8 mouse cellular contexts compared by ENCODE assay signal in genomic region chr8:11727651-11728481, GRCm38 (mm10). TPM values are rescaled to one million over a fixed set of nuclear protein-coding genes. Genes with fewer than 3 reads are reported as not detected.
DNase-seq lines count a peak whose midpoint lies in the region; ATAC-seq and TF ChIP-seq lines count a peak whose summit lies in the region.

Arhgef7 (plus strand) TSS chr8:11727721.

- DNase-seq in limb, embryonic 14.5 days (ENCODE audit: low spot score) = peak; percentile 62
- peak; percentile 94 for DNase-seq in midbrain, postnatal 0 days (ENCODE audit: low spot score)
- DNase-seq in T-cell, adult 2 months (ENCODE audit: low spot score) = no peak

- H3K9me3 ChIP-seq in ES-Bruce4 (replicated peaks; ENCODE audit: control insufficient read depth, insufficient read depth, low read length, poor library complexity, severe bottlenecking) = no peaks in the 10 kb centered on the region
- no peaks in the 10 kb centered on the region for H3K9me3 ChIP-seq in heart, embryonic 12.5 days (replicated peaks)
- H3K9me3 ChIP-seq in kidney, embryonic 16.5 days (ENCODE audit: low read length) = no peaks in the 10 kb centered on the region
- H3K9me3 ChIP-seq in limb, embryonic 14.5 days (ENCODE audit: control insufficient read depth, low read length) = no peaks in the 10 kb centered on the region
- no peaks in the 10 kb centered on the region for H3K9me3 ChIP-seq in midbrain, postnatal 0 days (ENCODE audit: low read length)

- H3K4me1 ChIP-seq in ES-Bruce4 (ENCODE audit: control insufficient read depth, insufficient read depth, low read length) = no peaks in the 10 kb centered on the region
- no peaks in the 10 kb centered on the region for H3K4me1 ChIP-seq in bone marrow macrophage, adult 2 months (ENCODE audit: control insufficient read depth, insufficient read depth, low read length)
- H3K4me1 ChIP-seq in heart, embryonic 12.5 days (replicated peaks) = peaks cover 39% of the 10 kb centered on the region
- H3K4me1 ChIP-seq in kidney, embryonic 16.5 days (ENCODE audit: insufficient read depth, low read length) = peaks cover 9% of the 10 kb centered on the region; the same call in 1 of the 2 replicates
- H3K4me1 ChIP-seq in limb, embryonic 14.5 days (ENCODE audit: control insufficient read depth, insufficient read depth, low read length) = peaks cover 22% of the 10 kb centered on the region
- peaks cover 10% of the 10 kb centered on the region for H3K4me1 ChIP-seq in midbrain, postnatal 0 days (ENCODE audit: insufficient read depth, low read length)

- no peak within 1 kb of the TSS for H3K27ac ChIP-seq in ES-Bruce4 (ENCODE audit: insufficient read depth, low read length)
- no peak within 1 kb of the TSS for H3K27ac ChIP-seq in bone marrow macrophage, adult 2 months (ENCODE audit: insufficient read depth, low read depth, low read length)
- H3K27ac ChIP-seq in heart, embryonic 12.5 days (ENCODE audit: poor library complexity, severe bottlenecking) = peak within 1 kb of the TSS; percentile 88
- H3K27ac ChIP-seq in kidney, embryonic 16.5 days (ENCODE audit: low read length) = no peak within 1 kb of the TSS
- H3K27ac ChIP-seq in limb, embryonic 14.5 days (replicated peaks; ENCODE audit: low read depth, low read length) = peak within 1 kb of the TSS; percentile 76
- H3K27ac ChIP-seq in midbrain, postnatal 0 days (ENCODE audit: low read depth, low read length) = peak within 1 kb of the TSS; percentile 98

- no peak for TF ChIP-seq EP300 in ES-Bruce4 (IDR thresholded peaks at IDR 0.05; ENCODE audit: insufficient read depth, low read depth, low read length)

- no peak for TF ChIP-seq POLR2A in ES-Bruce4 (IDR thresholded peaks at IDR 0.05; ENCODE audit: insufficient read depth, low read length)
- no peak for TF ChIP-seq POLR2A in bone marrow macrophage, adult 2 months (IDR thresholded peaks at IDR 0.05; ENCODE audit: borderline replicate concordance, low read depth, low read length)
- peak; percentile 36; the same call in 1 of the 2 replicates for TF ChIP-seq POLR2A in limb, embryonic 14.5 days (IDR thresholded peaks at IDR 0.05; ENCODE audit: borderline replicate concordance, extremely low read depth, insufficient read depth, insufficient read length)

- peak within 1 kb of the TSS; percentile 94 for H3K9ac ChIP-seq in ES-Bruce4 (ENCODE audit: low read depth, poor library complexity, severe bottlenecking)
- peak within 1 kb of the TSS; percentile 85 for H3K9ac ChIP-seq in heart, embryonic 12.5 days
- peak within 1 kb of the TSS; percentile 63 for H3K9ac ChIP-seq in kidney, embryonic 16.5 days (replicated peaks; ENCODE audit: low read length)
- H3K9ac ChIP-seq in limb, embryonic 14.5 days (ENCODE audit: low read depth, low read length, severe bottlenecking) = peak within 1 kb of the TSS; percentile 77
- peak within 1 kb of the TSS; percentile 94 for H3K9ac ChIP-seq in midbrain, postnatal 0 days (replicated peaks; ENCODE audit: low read length, poor library complexity, severe bottlenecking)

- peaks cover 5% of the 10 kb centered on the region; the same call in 1 of the 2 replicates for H3K27me3 ChIP-seq in ES-Bruce4 (ENCODE audit: control insufficient read depth, insufficient read depth, low read length, poor library complexity, severe bottlenecking)
- H3K27me3 ChIP-seq in heart, embryonic 12.5 days (replicated peaks) = peaks cover 39% of the 10 kb centered on the region
- H3K27me3 ChIP-seq in kidney, embryonic 16.5 days (ENCODE audit: insufficient read depth, low read length) = peaks cover 64% of the 10 kb centered on the region
- H3K27me3 ChIP-seq in limb, embryonic 14.5 days (ENCODE audit: control insufficient read depth, insufficient read depth, low read length) = peaks cover 20% of the 10 kb centered on the region; the same call in 1 of the 2 replicates
- no peaks in the 10 kb centered on the region for H3K27me3 ChIP-seq in midbrain, postnatal 0 days (ENCODE audit: insufficient read depth, low read length)

- ATAC-seq in erythroid progenitor cell, adult 5-6 weeks (replicated peaks; ENCODE audit: low FRiP score, poor library complexity, severe bottlenecking) = no peak
- peak; percentile 70 for ATAC-seq in heart, embryonic 12.5 days (ENCODE audit: insufficient number of reproducible peaks, low FRiP score)
- peak; percentile 67 for ATAC-seq in kidney, embryonic 16.5 days (ENCODE audit: low FRiP score, low TSS enrichment)
- ATAC-seq in limb, embryonic 14.5 days (ENCODE audit: low FRiP score, low read depth) = peak; percentile 77
- ATAC-seq in midbrain, postnatal 0 days (ENCODE audit: low FRiP score) = peak; percentile 89

- no peaks in the 10 kb centered on the region for H3K36me3 ChIP-seq in ES-Bruce4 (ENCODE audit: control insufficient read depth, insufficient read depth, low read length, poor library complexity, severe bottlenecking)
- 0 out of 2 replicates have a peak, but pooled peaks cover 3% of the 10 kb centered on the region for H3K36me3 ChIP-seq in heart, embryonic 12.5 days
- no peaks in the 10 kb centered on the region for H3K36me3 ChIP-seq in kidney, embryonic 16.5 days (ENCODE audit: insufficient read depth, low read length)
- H3K36me3 ChIP-seq in limb, embryonic 14.5 days (ENCODE audit: control insufficient read depth, insufficient read depth, low read length) = no peaks in the 10 kb centered on the region
- no peaks in the 10 kb centered on the region for H3K36me3 ChIP-seq in midbrain, postnatal 0 days (ENCODE audit: insufficient read depth, low read length)

- under 1% methylated on average over 124 of the region's 127 CpGs for WGBS in heart, embryonic 12.5 days
- under 1% methylated on average over 106 of the region's 127 CpGs for WGBS in kidney, embryonic 16.5 days
- 4% methylated on average over 35 of the region's 127 CpGs for WGBS in limb, embryonic 14.5 days
- under 1% methylated on average over 96 of the region's 127 CpGs for WGBS in midbrain, postnatal 0 days

- peak within 1 kb of the TSS; percentile 83 for H3K4me2 ChIP-seq in heart, embryonic 12.5 days
- H3K4me2 ChIP-seq in kidney, embryonic 16.5 days (replicated peaks; ENCODE audit: low read depth, low read length) = peak within 1 kb of the TSS; percentile 97
- peak within 1 kb of the TSS; percentile 81 for H3K4me2 ChIP-seq in limb, embryonic 14.5 days (replicated peaks; ENCODE audit: low read depth, low read length, severe bottlenecking)
- H3K4me2 ChIP-seq in midbrain, postnatal 0 days (ENCODE audit: low read depth, low read length, poor library complexity, severe bottlenecking) = peak within 1 kb of the TSS; percentile 54

- no peak for TF ChIP-seq CTCF in ES-Bruce4 (IDR thresholded peaks at IDR 0.05; ENCODE audit: low read depth, low read length)
- no peak for TF ChIP-seq CTCF in bone marrow macrophage, adult 2 months (IDR thresholded peaks at IDR 0.05; ENCODE audit: low read depth, low read length)
- TF ChIP-seq CTCF in midbrain, postnatal 0 days (IDR thresholded peaks at IDR 0.05) = no peak

- H3K4me3 ChIP-seq in ES-Bruce4 (ENCODE audit: low read depth, low read length) = peak within 1 kb of the TSS; percentile 76
- peak within 1 kb of the TSS; percentile 40 for H3K4me3 ChIP-seq in bone marrow macrophage, adult 2 months (ENCODE audit: insufficient read depth, low read length)
- peak within 1 kb of the TSS; percentile 75 for H3K4me3 ChIP-seq in heart, embryonic 12.5 days
- H3K4me3 ChIP-seq in kidney, embryonic 16.5 days (ENCODE audit: low read length) = peak within 1 kb of the TSS; percentile 63
- H3K4me3 ChIP-seq in limb, embryonic 14.5 days (replicated peaks; ENCODE audit: low read length) = peak within 1 kb of the TSS; percentile 55
- H3K4me3 ChIP-seq in midbrain, postnatal 0 days (ENCODE audit: low read depth, low read length) = peak within 1 kb of the TSS; percentile 65

RNA-seq across cellular contexts. Expression of gene Arhgef7, which starts in this region (rescaled TPM):
- polyA plus RNA-seq in ES-Bruce4 (2011; ENCODE audit: insufficient read depth, insufficient read length, low read depth, missing spikeins) = 38.5 and 38.7 TPM in 2 replicates
- polyA plus RNA-seq in bone marrow macrophage, adult 2 months (2012; ENCODE audit: insufficient read depth, insufficient read length, missing spikeins) = 53.8 and 59.8 TPM in 2 replicates
- total RNA-seq in erythroid progenitor cell, adult 5-6 weeks (2015; ENCODE audit: low replicate concordance) = 4.3 and 12.2 TPM in 2 replicates
- total RNA-seq in erythroid progenitor cell, adult 5-6 weeks (2017; ENCODE audit: low replicate concordance) = 12.9 and 15.0 TPM in 2 replicates
- polyA plus RNA-seq in heart, embryonic 12.5 days (2016; fragmentation: Nextera tagmentation; extraction: Ambion mirVana) = 70.5 and 75.3 TPM in 2 replicates
- polyA plus RNA-seq in kidney, embryonic 16.5 days (2015; fragmentation: Nextera tagmentation; extraction: Ambion mirVana) = 43.3 and 46.2 TPM in 2 replicates
- 52.6 and 58.6 TPM in 2 replicates for polyA plus RNA-seq in limb, embryonic 14.5 days (2012; rRNA removed)
- 54.4 and 56.5 TPM in 2 replicates for polyA plus RNA-seq in limb, embryonic 14.5 days (2014; fragmentation: Nextera tagmentation; extraction: Ambion mirVana)
- total RNA-seq in midbrain, postnatal 0 days (2014; rRNA removed) = 87.5 and 124 TPM in 2 replicates
- polyA plus RNA-seq in midbrain, postnatal 0 days (2015; fragmentation: Nextera tagmentation; extraction: Ambion mirVana) = 54.3 and 55.3 TPM in 2 replicates

Comparison
In these comparisons a context has a peak if more than half of its experiments do, and no peak if none do; other contexts are left out.
1. H3K27ac ChIP-seq: peak in heart, embryonic 12.5 days (single experiment), limb, embryonic 14.5 days (single experiment) and midbrain, postnatal 0 days (single experiment); none in ES-Bruce4 (single experiment), bone marrow macrophage, adult 2 months (single experiment) and kidney, embryonic 16.5 days (single experiment).
2. Peak in every context shown above with its lines, with median percentiles within 50 percentile points of each other: H3K4me3 ChIP-seq, H3K9ac ChIP-seq and H3K4me2 ChIP-seq.